Mouse (Mus musculus): ENCODE measurements around the gene C5ar2.
A peak's percentile ranks its signal among the peaks of the same experiment; 100 is the strongest.
"Not testable (repeated sequence)": the region's sequence is repeated elsewhere in the genome, so short reads cannot be mapped to it uniquely, and the experiment has no call there.

Gene C5ar2

GRCm38 (mm10) chr7:16257830-16258229 lies 13.9 kb upstream of the C5ar2 start:
- DNase-seq (ENCODE audit: low spot score) = no peak

- not testable (repeated sequence) for DNase-seq (ENCODE audit: low spot score)
Observed at GRCm38 (mm10) chr7:16255963-16256362, 12.0 kb upstream of the C5ar2 start.

GRCm38 (mm10) chr7:16254195-16254594 lies 10.2 kb upstream of the C5ar2 start:
- DNase-seq (ENCODE audit: low spot score) = no peak

GRCm38 (mm10) chr7:16250687-16251086 lies 6.7 kb upstream of the C5ar2 start:
- no peak for DNase-seq (ENCODE audit: low spot score)

- DNase-seq (ENCODE audit: low spot score) = peak; percentile 64
Observed at GRCm38 (mm10) chr7:16245958-16246357, 2.0 kb upstream of the C5ar2 start.

GRCm38 (mm10) chr7:16242198-16242597 lies 1.8 kb downstream of the C5ar2 start:
- DNase-seq (ENCODE audit: low spot score) = no peak

GRCm38 (mm10) chr7:16241787-16242186 lies 2.2 kb downstream of the C5ar2 start:
- no peak for DNase-seq (ENCODE audit: low spot score)

- no peak for DNase-seq (ENCODE audit: low spot score)
Observed at GRCm38 (mm10) chr7:16240978-16241303, 3.0 kb downstream of the C5ar2 start.

GRCm38 (mm10) chr7:16240281-16240977 lies 3.5 kb downstream of the C5ar2 start:
- no peak for DNase-seq (ENCODE audit: low spot score)

GRCm38 (mm10) chr7:16239554-16239997 lies 4.4 kb downstream of the C5ar2 start:
- peak; percentile 35 for DNase-seq (ENCODE audit: low spot score)

GRCm38 (mm10) chr7:16229869-16230268 lies 14.1 kb downstream of the C5ar2 start:
- peak; percentile 24 for DNase-seq (ENCODE audit: low spot score)

- DNase-seq (ENCODE audit: low spot score) = peak; percentile 94
Observed at GRCm38 (mm10) chr7:16221582-16222272, 22.2 kb downstream of the C5ar2 start, which contains the start of gene Dhx34. Dhx34 (minus strand) TSS chr7:16222037.

- DNase-seq (ENCODE audit: low spot score) = no peak
Observed at GRCm38 (mm10) chr7:16213986-16214385, 30.0 kb downstream of the C5ar2 start.

- no peak for DNase-seq (ENCODE audit: low spot score)
Observed at GRCm38 (mm10) chr7:16213196-16213595, 30.8 kb downstream of the C5ar2 start.

GRCm38 (mm10) chr7:16210862-16211365 lies 33.0 kb downstream of the C5ar2 start:
- no peak for DNase-seq (ENCODE audit: low spot score)

- DNase-seq (ENCODE audit: low spot score) = no peak
Observed at GRCm38 (mm10) chr7:16208781-16209665, 34.9 kb downstream of the C5ar2 start.

GRCm38 (mm10) chr7:16207496-16207895 lies 36.5 kb downstream of the C5ar2 start:
- DNase-seq (ENCODE audit: low spot score) = no peak

- no peak for DNase-seq (ENCODE audit: low spot score)
Observed at GRCm38 (mm10) chr7:16207076-16207475, 36.9 kb downstream of the C5ar2 start.

- no peak for DNase-seq (ENCODE audit: low spot score)
Observed at GRCm38 (mm10) chr7:16204791-16205190, 39.2 kb downstream of the C5ar2 start.

- DNase-seq (ENCODE audit: low spot score) = no peak
Observed at GRCm38 (mm10) chr7:16203505-16203903, 40.5 kb downstream of the C5ar2 start.

GRCm38 (mm10) chr7:16202756-16203504 lies 41.0 kb downstream of the C5ar2 start:
- no peak for DNase-seq (ENCODE audit: low spot score)

GRCm38 (mm10) chr7:16201136-16201535 lies 42.8 kb downstream of the C5ar2 start:
- DNase-seq (ENCODE audit: low spot score) = no peak

All from adipocyte (in vitro differentiated cells).